Mouse (Mus musculus) fat pad, adult 2 months (tissue): ENCODE data around the gene Papolb.

Experiments used
- DNase-seq: peaks from one replicate; pipeline ENCODE4 v3.0.0-alpha.2; 2011; ENCODE audit warnings: low read depth, low spot score; ENCODE audit errors: extremely low read depth

Papolb gene

DNA sequence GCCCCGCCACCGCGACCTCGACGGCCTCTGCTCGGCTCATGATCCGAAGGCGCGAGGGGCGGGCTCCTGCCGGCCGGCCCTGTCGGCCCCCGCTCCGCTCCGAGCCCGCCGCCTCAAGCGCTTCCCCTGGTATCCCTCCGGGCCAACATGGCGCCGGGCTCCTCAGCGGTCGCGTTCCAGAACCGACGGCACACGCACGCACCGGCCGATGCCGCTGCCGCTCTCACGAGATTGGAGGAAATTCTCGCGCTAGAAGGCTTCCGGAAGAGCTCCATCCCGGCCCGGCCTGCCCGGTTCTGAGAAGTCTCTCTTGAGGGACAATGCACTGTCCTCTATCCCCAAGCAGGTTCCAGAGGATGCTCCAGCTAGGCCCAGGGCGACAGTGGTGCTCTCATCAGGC is at the start of gene Papolb:
Papolb (minus strand) TSS at position 162 of the 400 bp plus-strand sequence.
- DNase-seq, result no peak

DNA sequence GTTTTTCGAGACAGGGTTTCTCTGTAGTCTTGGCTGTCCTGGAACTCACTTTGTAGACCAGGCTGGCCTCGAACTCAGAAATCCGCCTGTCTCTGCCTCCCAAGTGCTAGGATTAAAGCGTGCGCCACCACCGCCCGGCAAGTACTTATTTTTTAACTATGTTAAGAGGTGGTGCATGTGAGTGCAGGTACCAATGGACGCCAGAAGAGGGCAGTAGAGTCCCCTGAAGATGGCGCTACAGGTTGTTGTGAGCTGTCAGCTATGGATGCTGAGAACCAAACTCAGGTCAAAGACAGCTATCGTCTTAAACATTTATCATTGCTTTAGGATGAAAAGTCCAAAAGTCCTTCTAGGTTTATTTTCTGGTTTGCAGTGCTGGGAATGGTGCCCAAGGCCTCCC is 48.3 kb upstream of the Papolb start:
- no peak for DNase-seq

DNA sequence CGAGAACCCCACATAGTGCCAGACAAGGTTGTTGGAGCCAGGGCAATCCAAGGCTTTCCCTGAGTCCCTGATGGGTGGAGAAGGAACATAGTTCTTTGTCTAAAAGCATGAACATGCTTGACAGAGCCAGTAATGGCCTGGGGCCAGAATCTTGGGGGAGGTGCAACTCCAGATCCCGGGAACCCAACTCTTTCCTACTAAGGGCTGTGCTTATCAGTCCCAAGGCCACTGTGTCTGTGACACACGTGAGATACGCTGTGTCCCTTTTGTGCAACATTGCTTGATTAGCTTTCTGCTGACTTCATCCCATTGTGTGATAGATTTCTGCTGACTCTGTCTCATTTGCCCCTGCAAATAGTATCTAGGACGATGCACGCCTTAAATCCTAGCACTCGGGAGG is 47.0 kb upstream of the Papolb start:
- no peak for DNase-seq

DNA sequence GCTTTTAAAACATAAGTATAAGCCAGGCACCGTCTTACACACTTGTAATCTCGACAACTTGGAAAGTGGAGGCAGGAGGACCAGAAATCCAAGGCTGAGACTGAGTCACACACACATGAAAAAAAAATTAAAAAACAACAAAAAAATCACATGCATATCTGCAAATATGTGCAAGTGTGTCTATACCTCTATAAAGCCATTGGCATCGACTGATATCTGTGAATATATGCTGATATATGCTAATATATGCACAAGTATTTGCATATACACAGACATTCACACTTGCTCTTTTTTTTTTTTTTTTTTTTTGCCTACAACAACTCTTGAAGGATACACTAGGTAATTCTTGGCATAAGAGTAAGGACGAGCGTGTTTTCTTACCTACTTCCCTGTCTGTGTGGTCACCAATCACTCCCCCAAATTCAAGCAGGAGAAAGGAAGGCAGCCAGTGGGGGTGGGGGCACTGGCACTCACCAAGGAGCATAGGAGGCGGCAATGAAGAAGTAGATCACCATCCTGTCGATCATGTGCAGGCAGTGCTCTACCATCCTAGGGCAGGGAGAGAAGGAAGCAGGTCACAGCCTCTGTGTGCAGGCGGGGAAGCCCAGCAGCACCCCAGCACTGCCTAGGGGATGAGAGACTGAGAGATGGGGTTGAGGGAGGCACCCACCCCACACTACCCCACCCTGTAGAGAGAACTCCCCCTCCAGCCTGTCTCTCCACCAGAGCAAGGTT is 44.6 kb upstream of the Papolb start:
- DNase-seq, result no peak

DNA sequence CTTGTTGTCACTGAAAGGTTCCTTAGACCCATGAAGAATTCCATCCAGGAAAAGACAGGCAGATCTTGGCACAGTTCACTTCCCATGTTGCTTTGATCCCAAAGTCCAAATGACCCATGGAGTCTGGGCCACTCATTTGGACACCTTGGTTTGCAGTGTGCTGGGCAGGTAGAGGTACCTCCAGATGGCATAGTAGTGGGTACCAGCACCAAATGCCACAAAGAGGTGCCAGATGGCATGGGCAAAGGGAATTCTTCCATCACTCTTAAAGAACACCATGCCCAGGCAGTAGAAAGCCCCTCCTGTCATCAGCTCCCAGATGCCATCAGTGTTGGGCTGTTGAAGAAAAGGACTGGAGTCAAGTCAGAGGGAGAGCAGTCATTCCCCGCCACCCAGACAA is 34.7 kb upstream of the Papolb start:
- DNase-seq, result no peak

DNA sequence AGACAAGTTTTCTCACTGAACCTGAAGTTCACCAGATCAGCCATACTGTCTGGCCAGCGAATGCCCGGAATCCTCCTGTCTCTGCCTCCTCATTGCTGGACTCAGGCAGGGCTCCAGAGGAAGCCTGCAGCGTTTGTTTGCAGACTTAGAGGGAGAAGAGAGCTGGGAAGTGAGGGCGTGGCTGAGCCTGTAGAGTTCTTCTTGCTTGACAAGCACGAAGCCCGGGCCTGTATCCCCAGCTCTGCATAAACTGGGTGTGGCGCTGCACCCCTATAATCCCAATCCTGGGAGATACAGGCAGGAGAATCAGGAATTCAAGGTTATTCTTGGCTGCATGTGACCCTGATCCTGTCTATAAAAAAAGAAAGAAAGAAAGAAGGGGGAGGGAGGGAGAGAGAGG is 30.4 kb upstream of the Papolb start:
- no peak for DNase-seq

DNA sequence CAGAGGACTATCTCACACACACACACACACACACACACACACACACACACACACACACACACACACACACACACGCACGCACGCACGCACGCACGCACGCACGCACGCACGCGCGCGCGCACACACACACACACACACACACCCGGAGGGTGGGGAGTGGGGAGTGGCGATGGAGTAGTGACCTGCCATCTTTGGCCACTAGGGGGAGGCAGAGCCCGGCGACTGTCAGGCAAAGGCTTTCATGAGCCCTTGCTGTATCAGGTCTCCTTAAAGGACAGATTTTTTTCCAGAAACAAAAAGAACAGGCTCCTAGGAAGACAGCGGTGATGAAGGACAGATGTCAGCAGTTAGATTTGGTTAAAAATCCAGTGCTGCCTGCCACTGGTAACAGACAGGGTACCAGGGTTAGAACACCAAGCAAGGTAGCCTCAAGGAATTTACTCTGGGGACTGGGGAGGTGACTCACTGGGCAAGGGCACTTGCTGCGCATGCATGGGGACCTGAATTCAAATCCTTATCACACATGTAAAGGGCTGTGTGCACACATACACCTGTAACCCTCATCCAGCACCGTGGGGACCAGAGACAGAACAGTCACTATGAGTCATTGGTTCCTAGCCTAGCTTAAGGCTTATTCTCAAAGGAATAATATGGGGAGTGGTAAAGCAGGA is 27.7 kb upstream of the Papolb start:
- no peak for DNase-seq

DNA sequence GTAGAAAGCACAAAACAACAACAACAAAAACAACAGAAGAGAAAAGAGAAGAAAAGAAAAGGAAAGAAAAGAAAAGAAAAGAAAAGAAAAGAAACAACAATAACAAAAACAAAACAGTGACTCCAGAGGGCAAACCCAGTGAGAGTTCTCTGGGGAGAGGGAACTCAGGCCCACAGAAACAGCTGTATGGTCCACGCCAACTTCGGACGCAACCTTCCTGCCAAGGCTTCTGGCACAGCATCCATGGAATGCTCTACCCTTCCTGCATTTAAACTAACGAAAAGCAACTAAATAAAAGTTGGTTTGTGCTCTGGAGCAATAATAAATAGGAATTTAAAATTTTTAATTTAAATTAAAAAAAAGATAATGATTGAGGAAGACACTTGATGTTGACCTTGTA is 26.8 kb upstream of the Papolb start:
- DNase-seq, result no peak

DNA sequence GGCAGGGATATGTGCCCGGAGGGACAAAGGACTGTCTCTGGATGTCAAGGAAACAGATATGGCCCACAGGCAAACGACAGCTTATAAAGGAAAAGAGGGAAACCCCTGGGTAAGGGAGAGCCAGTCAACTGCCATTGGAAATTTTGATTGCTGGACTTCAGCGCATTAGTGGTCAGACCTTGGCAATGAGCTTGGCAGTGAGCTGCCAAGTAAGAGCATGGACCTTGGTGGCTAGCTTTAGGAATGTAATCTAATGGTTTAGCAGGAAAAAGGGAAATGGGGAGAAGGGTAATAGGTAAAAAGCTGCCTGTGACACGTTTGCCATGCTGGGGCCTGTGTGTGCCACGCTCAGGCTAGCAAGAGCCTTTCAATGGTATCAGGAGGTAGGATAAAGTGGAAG is 26.0 kb upstream of the Papolb start:
- DNase-seq, result no peak

DNA sequence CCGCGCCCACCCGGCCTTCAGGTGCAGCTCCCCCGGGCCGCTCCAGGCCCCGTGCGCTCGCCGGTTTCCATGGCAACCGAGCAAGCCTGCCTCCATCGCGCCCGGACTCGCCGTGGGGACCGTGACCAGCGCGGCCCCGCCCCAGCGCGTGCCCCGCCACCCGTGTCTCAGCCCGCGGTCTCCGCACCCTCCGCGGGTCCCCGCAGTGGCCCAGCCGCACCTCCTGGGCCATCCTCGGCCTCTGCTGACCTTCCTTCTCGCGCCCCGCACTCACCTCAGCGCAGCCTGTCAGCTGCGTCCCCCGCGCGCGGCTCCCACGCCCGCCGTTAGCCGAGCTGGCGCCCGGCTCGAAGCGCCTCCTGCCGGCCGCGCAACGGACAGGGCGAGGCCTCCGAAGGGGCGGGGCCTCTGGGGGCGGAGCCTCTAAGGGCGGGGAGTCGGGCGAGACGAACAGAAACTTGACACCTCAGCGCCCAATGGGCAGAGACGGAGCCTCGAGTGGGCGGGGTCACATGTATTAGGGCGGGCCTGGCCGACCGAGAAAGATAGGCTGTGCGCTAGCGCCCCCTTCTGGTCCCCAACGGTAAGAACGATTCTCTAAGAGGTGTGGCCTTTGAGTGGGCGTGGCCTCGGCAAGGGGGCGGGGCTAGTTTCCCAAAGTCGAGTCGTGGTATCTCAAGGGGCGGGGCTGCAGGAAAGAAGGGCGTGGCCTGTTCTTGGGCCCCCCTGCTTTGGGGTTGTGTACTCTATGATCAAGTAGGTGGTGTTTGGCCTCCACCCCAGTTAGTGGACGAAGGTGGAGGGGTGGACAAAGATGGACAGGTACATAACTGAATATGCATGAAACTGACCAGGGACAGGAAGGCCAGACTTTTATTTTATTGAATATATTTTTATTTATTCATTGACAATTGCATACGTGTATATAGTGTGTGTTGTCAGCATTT is 21.1 kb upstream of the Papolb start, which contains the start of gene Radil:
Radil (minus strand) TSS at position 393 of the 947 bp plus-strand sequence.
- DNase-seq, result peak; percentile 52

DNA sequence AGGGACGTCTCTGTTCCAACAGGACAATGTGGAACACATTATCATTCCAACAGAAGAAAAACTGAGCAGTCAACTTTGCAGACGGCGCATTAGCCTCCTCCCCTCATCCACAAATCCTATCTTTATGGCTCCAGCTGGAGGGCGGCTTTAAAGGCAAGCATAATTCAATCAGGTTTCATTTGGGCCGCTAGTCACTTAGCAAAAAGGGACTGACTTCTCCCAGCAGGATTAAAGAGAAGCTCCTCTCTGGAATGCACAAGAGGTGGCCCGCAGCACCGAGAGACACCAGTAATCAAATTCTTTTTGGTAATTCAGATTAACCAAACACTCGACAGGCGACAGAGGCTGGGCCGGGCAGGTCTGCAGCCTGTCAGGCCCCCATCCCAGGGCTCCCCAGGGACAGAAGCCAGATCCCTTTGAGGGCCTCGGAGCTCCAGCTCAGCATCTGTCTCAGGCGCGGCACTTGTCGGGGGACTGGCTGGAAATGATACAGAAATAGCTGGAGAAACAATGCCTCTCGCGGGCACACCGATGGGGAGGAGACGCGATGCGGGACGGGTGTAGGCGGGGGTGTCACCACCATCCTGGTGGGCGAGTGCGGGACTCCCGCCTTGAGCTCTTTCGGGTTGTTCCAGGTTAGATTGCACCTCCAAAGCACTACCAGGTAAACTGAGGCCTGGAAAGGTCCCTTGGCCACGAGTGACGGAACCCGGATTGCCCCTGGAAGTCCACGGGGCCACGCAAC is 20.3 kb upstream of the Papolb start:
- DNase-seq, result no peak

DNA sequence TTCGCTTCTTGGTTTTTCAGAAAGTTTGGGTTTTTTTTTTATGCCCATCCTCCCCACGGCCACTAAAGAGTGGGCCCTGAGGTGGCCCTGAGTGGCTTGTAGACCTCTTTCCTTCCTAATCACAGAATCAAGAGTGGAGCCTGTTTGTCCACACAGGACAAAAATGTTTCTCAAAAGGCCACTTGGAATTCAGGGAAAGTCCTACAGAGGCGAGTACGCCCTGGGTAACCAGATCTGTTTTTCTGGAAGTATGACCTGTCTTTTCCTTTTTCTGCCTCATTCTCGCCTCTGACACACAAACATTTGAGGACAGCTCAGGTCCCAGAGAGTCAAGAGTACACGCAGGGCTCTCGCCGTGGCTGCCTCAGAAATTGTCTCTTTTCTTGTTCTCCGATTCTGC is 19.6 kb upstream of the Papolb start:
- no peak for DNase-seq

DNA sequence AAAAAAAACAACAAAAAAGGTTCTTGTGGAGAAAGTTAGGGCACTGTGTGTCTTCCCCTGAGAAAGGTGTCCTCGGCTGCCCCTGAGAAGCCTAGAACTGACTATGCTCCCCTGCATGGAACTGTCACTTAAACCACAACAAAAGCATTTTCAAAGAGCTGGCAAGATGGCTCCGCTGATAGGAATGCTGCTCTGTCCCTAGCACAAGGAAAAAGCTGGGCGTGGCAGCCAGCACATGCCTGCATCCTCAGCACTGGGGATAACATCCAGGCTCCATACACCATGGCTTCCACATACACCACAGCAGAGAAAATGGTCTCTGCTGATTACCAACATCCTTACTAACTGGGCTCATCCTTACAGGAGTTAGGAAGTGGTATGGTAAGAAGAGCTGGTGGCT is 17.2 kb upstream of the Papolb start:
- DNase-seq, result no peak

DNA sequence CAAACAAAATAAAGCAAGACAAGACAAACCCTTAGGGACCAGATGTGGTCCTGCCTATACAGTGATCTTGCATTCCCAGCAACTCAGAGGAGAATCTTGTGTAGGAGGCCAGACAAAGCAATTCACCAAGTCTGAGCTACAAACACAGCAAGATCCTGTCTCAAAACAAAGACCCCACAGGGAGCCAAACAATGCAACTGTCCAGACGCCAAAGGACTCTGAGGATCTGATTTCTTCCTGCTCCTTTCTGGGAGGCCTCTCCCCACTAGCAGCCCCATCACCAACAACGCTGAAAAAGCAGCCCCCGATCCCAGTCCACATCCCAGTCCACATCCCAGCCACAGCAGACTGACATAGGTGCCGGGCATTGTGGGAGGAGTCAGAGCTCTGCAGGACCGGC is 16.5 kb upstream of the Papolb start:
- DNase-seq, result no peak

DNA sequence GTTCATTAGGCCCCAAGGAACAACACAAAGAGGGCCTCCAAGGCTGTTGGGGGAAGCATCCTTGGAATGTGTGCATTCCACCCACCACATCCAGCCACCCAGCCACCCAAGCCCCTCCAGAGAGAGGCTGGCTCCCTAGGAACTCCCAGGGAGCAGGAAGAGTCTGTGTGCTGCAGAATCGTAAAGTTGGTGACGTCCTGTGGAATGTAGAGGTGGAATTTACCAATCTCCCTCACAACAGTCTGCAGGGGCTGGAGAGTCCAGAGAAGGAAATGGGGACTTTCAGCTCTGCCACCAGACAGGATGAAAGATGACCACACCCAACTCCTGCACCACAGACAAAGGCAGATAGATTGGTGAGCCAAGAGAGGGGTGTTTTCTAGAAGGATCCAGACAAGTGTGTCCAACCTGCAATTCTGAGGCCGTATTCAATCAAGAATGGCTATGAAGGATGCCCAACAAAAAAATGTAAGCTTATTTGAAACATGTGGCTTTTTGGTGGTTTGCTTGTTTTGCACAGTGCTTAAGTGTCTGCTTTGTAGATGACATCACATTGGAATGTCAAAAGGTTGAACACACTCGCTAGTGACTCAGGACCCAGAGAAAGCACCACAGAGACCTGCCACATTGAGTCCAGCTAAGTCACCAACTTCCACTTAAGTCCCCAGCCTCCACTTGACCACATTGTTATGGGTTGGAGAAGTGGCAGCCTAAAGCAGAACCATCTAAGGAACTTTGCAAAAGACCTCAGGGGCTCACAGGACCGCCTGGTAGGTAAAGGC is 15.3 kb upstream of the Papolb start:
- DNase-seq, result no peak

DNA sequence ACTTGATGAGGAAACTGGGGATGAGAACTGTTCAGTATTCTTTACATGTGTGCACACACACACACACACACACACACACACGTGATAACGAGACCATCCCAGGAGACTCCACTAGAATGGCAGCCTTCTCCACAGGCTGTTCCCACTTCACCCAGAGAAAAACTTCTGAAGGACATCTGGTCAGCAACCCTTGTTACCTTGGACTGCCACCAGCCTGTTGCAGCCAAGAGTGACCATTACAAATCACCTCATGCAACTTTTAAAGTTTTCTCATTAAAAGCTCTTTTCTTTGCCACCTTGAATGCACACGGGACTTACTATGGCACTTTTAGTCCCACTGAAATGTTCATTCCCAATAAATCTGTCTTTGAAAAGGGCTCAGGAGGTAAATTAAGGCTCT is 7.4 kb upstream of the Papolb start:
- no peak for DNase-seq

DNA sequence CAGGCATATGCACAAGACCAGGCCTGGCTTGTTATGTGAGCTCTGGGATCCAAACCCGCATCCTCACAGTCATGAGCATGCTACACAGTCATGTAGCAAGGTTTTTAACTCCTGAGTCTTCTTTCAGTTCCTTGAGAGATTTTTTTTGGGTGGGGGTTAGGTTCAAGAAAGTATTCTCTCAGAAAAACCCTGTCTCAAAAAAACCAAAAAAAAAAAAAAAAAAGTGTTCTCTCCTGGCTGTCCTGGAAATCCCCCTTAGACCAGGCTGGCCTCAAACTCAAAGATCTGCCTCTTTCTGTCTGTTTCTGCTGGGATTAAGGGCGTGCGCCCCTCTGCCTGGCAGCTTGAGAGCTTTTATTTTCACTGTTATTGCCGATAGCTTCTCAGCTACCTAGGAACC is 5.5 kb upstream of the Papolb start:
- DNase-seq, result no peak

DNA sequence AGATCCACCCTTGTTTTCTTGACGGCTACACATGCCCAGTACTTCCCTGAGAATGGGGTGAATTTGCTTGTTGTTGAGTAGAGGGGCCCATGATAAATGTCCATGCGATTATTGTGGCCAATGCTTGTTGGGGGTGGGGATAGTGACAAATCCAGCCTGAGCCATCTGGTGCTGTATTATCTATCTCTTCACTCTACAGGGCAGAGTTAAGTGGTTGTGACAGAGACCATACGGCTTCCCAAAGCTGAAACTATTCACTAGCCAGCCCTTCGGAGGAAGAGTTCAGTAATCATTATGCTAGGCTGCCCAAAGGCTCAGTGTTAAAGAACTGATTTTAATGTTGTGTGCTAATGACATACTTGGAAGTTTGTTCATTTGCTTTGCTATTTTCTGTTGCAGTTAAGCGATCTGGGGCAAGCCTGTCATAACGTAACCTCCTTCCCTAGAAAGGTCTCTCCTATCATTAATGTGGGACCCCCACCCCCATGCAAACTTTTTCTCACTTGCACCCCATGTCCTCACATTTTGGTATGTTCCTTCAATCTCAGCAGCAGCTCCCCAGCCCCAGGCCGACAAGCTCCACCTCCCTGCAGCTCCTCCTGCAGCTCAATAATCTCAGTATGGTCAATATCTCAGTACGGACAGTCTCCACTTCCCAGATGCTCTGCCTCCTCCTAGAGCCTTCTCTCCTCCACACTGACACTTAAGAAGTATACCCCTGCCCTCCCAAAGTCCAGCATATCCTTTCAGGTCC is 5.0 kb downstream of the Papolb start:
- DNase-seq, result no peak

DNA sequence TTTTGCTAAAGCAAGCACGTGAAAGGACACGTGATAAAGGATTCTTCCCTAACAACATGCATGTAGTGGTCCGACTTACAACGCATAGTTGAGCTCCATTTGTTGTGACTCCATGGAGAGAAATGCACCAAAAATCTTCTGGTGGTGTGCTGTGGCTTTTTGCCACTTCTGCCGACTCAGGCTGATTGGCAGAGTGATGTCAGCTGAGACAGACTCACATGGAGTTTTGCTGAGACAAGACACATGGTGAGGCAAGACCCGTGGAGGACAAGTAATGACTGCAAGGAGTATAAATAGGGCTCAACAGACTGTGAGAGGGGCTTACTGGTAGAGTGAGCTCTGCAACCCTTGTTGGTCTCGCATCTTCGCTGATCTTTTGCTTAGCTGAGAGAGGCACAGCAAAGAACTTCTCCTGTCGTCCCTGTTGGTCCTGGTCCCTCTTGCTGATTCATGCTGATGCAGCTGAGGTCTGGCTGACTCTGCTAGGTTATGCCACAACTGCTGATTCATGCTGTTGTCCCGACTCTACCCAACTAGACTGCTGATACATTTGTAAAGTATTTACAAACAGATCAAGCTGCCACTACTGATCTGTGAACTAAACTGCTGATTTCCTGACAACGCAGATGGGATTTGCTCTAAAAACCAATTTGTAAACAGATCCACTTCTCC is 8.5 kb downstream of the Papolb start:
- DNase-seq, result no peak
